Mouse (Mus musculus) erythroblast, embryonic 14.5 days (primary cell): ENCODE data around the gene Wdr59.

Source experiments
- GATA1 ChIP-seq: IDR thresholded peaks from 2 replicates; pipeline ENCODE4 v1.6.1; 2012; ENCODE audit warnings: low read length, inconsistent platforms, mixed read lengths
- TAL1 ChIP-seq: IDR thresholded peaks from 3 replicates; pipeline ENCODE4 v1.6.1; 2012; ENCODE audit warnings: low read length, inconsistent platforms, mixed read lengths

DNA sequence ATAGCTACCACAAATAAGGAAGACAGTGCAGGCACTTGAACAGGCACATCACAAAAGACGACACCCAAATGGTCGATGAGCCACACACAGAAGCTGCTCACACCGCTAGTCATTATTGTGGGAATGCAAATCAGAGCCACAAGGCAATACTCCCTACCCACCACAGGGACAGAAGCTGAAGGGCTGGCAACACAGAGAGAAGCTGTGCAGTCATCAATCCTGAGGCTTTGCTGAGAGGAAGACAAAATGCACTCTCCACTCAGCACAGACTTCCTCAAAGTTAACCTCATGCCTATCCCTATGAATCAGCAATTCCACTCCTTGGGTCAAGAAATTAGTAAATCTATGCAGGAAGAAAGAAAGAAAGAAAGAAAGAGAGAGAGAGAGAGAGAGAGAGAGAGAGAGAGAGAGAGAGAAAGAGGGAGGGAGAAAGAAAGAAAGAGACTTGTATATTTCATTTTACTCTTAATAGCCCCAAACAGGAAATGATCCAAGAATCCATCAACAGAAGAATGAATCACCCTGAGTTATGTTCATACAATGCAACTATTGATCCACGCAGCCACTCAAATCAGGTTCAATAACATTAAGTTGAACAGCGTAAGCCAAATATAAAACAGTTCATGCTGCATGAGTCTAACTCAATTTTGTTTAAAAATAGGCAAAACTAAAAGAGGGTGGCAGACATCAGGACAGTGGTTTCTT lies 44.0 kb downstream of the Wdr59 start:
- TF ChIP-seq TAL1 (no peak), GATA1 (no peak)
